Mouse (Mus musculus) ES-Bruce4 (cell line): Measurements from ENCODE around the gene Aunip.

Source experiments
- CTCF ChIP-seq: IDR thresholded peaks from one replicate; pipeline ENCODE4 v1.8.1; 2011; ENCODE audit warnings: low read depth, low read length
- POLR2A ChIP-seq: IDR thresholded peaks from one replicate; pipeline ENCODE4 v1.8.1; 2011; ENCODE audit warnings: low read length; ENCODE audit not compliant: insufficient read depth

DNA sequence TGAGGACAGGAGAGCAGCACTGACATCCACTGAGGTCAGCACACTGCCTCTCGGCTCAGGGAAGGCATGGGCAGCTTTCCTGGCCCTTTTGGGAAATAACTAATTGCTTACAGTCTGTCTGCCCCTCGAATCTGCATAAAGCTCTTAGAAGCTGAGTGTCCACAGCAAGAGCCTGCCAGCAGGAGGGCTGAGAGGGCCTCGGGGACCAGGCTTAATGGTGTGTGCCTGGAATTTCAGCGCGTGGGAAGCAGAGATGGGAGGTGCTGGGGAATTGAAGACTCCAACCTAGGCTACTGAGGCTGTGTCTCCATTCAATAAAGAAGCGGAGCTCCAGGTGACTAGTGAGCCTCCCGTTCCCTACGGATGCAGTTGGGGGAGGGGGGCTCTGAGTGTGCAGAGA, 36.6 kb upstream of the Aunip start:
- TF ChIP-seq CTCF (no peak), POLR2A (no peak)
